Mouse (Mus musculus): ENCODE measurements around the gene Acvr1b. TPM values are rescaled to one million over a fixed set of nuclear protein-coding genes. Genes with fewer than 3 reads are reported as not detected.

Gene Acvr1b
- polyA plus RNA-seq (2015; fragmentation: Nextera tagmentation; extraction: Ambion mirVana): 6.1 and 7.1 TPM in 2 replicates

DNA sequence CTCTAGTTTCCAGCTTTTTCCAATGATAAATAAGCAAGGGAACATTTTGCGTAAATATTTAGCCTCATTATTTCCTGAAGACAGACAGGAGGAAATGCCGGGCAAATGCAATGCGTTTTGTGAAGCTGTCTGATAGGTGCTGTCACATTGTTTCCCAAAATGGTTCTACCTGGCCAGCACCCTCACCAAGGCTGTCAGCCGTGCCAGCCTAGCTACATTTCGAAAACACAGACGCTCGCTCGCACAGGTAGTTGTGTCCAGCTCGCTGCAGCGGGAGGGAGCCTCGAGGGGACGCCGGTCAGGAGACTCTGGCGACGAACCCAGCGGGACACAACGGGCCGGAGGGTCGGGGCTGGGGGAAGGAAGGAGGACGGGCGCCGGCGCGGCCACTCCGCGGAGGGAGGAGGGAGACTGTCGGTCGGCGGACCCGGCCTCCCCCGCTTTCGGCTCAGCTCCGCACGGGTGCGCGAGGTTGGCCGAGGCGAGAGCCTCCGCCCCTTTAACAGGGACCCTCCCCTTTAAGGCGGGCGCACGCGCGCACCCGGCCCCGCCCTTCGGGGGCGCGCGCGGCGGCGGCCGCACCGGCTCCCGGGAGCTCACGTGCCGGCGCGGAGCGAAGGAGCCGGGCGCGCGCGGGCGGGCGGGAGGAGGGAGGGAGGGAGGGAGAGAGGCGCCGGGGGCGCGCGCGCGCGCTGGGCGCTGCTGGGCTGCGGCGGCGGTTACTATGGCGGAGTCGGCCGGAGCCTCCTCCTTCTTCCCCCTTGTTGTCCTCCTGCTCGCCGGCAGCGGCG, at the start of gene Acvr1b:
TSS of gene Acvr1b (plus strand) at position 647 of the 791 bp plus-strand sequence.
- ATAC-seq (ENCODE audit: low FRiP score, low read depth): peak; percentile 92

GRCm38 (mm10) chr15:101125561-101125960, 48.3 kb upstream of the Acvr1b start:
- Histone ChIP-seq H3K36me3 (no peaks in the 10 kb centered on the region), H3K27ac (no peak overlapping the region), H3K27me3 (peaks cover 36% of the 10 kb centered on the region), H3K4me1 (peaks cover 20% of the 10 kb centered on the region), H3K9me3 (peaks cover 4% of the 10 kb centered on the region; the same call in 1 of the 2 replicates), H3K9ac (no peak overlapping the region), H3K4me3 (no peak overlapping the region), H3K4me2 (replicated peaks) (no peak overlapping the region)
- ATAC-seq (ENCODE audit: low FRiP score, low read depth): no peak
- WGBS: 86% methylated on average over 6 of the region's 6 CpGs

More for the DNA sequence above, at the start of gene Acvr1b:
- peak within 1 kb of the TSS; percentile 90 for H3K4me2 ChIP-seq (replicated peaks)
- H3K9ac ChIP-seq: peak within 1 kb of the TSS; percentile 94
- H3K9me3 ChIP-seq: no peaks in the 10 kb centered on the region
- H3K27me3 ChIP-seq: peaks cover 5% of the 10 kb centered on the region; the same call in 1 of the 2 replicates
- peaks cover 47% of the 10 kb centered on the region for H3K4me1 ChIP-seq
- WGBS: under 1% methylated on average over 31 of the region's 87 CpGs
- H3K27ac ChIP-seq: peak within 1 kb of the TSS; percentile 72
- H3K36me3 ChIP-seq: no peaks in the 10 kb centered on the region
- peak within 1 kb of the TSS; percentile 89 for H3K4me3 ChIP-seq

DNA sequence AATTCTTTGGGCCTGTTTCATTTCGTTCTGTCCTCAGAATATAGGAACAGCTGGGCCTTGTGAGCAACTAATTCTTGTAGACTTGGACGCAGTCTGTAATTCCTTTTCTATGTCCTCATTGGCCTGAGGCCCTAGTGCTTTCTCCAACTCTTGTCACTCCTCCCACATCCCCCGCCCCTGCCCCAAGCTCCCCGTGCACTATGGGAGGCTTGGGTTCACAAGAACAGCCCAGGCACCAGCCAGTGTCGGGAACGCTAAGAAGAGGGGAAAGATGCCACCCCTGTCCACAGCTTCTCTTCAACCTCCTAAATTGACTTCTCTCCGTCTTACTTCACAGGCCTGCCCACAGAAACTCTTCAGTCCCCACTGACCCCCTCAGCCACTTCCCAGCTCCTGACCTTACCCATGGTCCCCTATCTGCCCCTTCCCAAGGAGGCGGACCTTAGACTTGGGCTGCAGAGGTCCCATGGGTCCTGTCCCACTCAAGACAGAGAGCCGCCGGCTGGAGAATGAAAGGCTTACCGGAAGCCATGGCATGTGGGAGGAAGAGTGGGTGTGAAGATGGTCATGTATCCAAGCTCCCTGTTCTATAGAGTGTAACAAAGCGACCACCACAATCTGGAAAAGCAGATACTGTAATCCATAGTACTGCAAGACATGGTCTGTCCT, 46.9 kb upstream of the Acvr1b start:
- Histone ChIP-seq H3K4me1 (peaks cover 29% of the 10 kb centered on the region), H3K4me2 (replicated peaks) (no peak overlapping the region), H3K27ac (no peak overlapping the region), H3K27me3 (peaks cover 48% of the 10 kb centered on the region), H3K9me3 (peaks cover 4% of the 10 kb centered on the region; the same call in 1 of the 2 replicates), H3K36me3 (no peaks in the 10 kb centered on the region), H3K9ac (no peak overlapping the region), H3K4me3 (no peak overlapping the region)
- no peak for ATAC-seq (ENCODE audit: low FRiP score, low read depth)
- 76% methylated on average over 12 of the region's 12 CpGs for WGBS

GRCm38 (mm10) chr15:101128181-101129089, 45.4 kb upstream of the Acvr1b start, which contains the start of gene Acvrl1:
Gene Acvrl1 (plus strand): TSS chr15:101128522.
- Histone ChIP-seq H3K27ac (no peak within 1 kb of the TSS; the same call in 1 of the 2 replicates), H3K36me3 (no peaks in the 10 kb centered on the region), H3K9me3 (peaks cover 4% of the 10 kb centered on the region; the same call in 1 of the 2 replicates), H3K27me3 (peaks cover 49% of the 10 kb centered on the region), H3K4me3 (peak within 1 kb of the TSS; percentile 46), H3K9ac (peak within 1 kb of the TSS; percentile 71), H3K4me2 (replicated peaks) (peak within 1 kb of the TSS; percentile 74), H3K4me1 (peaks cover 40% of the 10 kb centered on the region)
- WGBS: 4% methylated on average over 46 of the region's 46 CpGs
- 0 out of 2 replicates have a peak, but pooled peaks have one; percentile 20 for ATAC-seq (ENCODE audit: low FRiP score, low read depth)

DNA sequence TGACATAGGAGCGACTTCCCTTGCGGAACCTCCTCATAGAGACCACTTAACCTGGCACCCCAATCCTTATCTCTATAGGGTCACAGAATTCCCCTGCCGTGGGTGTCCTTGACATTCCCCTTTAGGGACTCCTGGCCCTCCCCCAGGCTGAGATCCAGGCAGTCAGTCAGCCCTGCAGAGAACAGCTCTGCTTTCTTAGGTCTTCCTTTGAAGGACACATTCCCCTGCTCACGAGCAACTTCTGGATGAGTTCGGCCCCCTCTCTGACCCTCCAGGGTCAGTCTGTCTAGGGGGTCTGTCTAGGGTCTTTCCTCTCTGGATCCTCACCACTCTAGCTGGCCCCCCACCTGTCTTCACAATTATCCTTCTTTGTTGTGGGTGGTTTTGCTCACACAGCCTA, 44.5 kb upstream of the Acvr1b start:
- Histone ChIP-seq H3K4me1 (peaks cover 50% of the 10 kb centered on the region), H3K9ac (0 out of 2 replicates have a peak overlapping the region, but pooled peaks have one; percentile 71), H3K9me3 (peaks cover 4% of the 10 kb centered on the region; the same call in 1 of the 2 replicates), H3K27me3 (peaks cover 49% of the 10 kb centered on the region), H3K4me2 (replicated peaks) (peak overlapping the region; percentile 74), H3K27ac (no peak overlapping the region), H3K4me3 (peak overlapping the region; percentile 46), H3K36me3 (no peaks in the 10 kb centered on the region)
- WGBS: 41% methylated on average over 5 of the region's 5 CpGs
- ATAC-seq (ENCODE audit: low FRiP score, low read depth): no peak

DNA sequence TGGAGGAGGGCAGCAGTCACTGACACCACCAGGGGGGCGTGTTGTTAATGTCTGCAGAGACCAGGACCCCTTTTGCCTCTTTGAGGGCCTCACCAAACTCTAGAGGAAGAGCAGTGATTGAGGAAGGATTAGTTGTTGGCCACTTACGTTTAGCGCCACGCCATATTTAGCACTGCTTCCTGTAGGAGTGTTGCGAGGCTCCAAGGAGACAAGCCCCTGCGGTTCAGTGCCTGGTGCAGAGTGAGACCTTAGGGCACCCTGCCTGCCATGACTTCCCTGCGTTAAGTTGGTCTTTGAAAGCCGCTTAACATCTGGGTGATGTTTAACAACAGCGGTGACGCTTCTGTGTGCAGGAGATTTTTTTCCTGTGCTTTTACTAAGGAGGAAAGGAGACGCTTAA, 42.4 kb upstream of the Acvr1b start:
- Histone ChIP-seq H3K27ac (no peak overlapping the region), H3K9ac (no peak overlapping the region), H3K36me3 (no peaks in the 10 kb centered on the region), H3K4me1 (peaks cover 52% of the 10 kb centered on the region), H3K4me2 (replicated peaks) (no peak overlapping the region), H3K4me3 (no peak overlapping the region), H3K27me3 (peaks cover 49% of the 10 kb centered on the region), H3K9me3 (no peaks in the 10 kb centered on the region)
- ATAC-seq (ENCODE audit: low FRiP score, low read depth): no peak
- 26% methylated on average over 11 of the region's 11 CpGs for WGBS

- Histone ChIP-seq H3K27ac (no peak overlapping the region), H3K27me3 (peaks cover 46% of the 10 kb centered on the region), H3K9ac (no peak overlapping the region), H3K4me2 (replicated peaks) (no peak overlapping the region), H3K36me3 (no peaks in the 10 kb centered on the region), H3K9me3 (no peaks in the 10 kb centered on the region), H3K4me3 (no peak overlapping the region), H3K4me1 (peaks cover 50% of the 10 kb centered on the region)
- 64% methylated on average over 6 of the region's 6 CpGs for WGBS
- ATAC-seq (ENCODE audit: low FRiP score, low read depth): no peak
Measured at GRCm38 (mm10) chr15:101132041-101132440, 41.8 kb upstream of the Acvr1b start.

DNA sequence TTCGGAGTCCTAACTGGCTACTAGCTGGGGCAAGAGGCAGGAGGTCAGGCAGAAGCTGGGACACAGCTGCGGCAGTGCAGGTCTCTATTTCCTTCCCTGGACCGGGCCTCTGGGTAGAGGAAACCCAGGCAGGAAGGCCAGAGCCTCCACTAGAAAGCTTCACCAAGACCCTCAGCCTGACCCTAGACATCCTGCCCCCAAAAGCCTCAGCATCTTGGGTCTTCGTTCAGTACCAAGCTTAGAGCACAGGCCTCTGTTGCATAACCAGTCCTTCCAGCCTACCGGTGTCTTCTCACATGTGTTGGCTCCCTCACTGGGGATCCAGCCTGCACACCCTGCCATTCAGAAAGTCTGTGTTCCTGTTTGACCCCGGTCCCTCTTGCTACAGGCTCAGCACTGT, 41.1 kb upstream of the Acvr1b start:
- Histone ChIP-seq H3K36me3 (0 out of 2 replicates have a peak, but pooled peaks cover 3% of the 10 kb centered on the region), H3K27ac (peak overlapping the region; percentile 33; the same call in 1 of the 2 replicates), H3K4me3 (no peak overlapping the region), H3K9ac (no peak overlapping the region), H3K4me1 (peaks cover 49% of the 10 kb centered on the region), H3K4me2 (replicated peaks) (no peak overlapping the region), H3K9me3 (no peaks in the 10 kb centered on the region), H3K27me3 (peaks cover 39% of the 10 kb centered on the region)
- ATAC-seq (ENCODE audit: low FRiP score, low read depth): no peak
- 76% methylated on average over 6 of the region's 6 CpGs for WGBS

- Histone ChIP-seq H3K4me3 (peak overlapping the region; percentile 19; the same call in 1 of the 2 replicates), H3K27me3 (peaks cover 25% of the 10 kb centered on the region), H3K4me2 (replicated peaks) (peak overlapping the region; percentile 30), H3K4me1 (peaks cover 38% of the 10 kb centered on the region), H3K9ac (no peak overlapping the region), H3K27ac (peak overlapping the region; percentile 28; the same call in 1 of the 2 replicates), H3K36me3 (0 out of 2 replicates have a peak, but pooled peaks cover 3% of the 10 kb centered on the region), H3K9me3 (no peaks in the 10 kb centered on the region)
- ATAC-seq (ENCODE audit: low FRiP score, low read depth): no peak
- WGBS: 20% methylated on average over 15 of the region's 15 CpGs
Measured at GRCm38 (mm10) chr15:101133993-101134704, 39.7 kb upstream of the Acvr1b start.

DNA sequence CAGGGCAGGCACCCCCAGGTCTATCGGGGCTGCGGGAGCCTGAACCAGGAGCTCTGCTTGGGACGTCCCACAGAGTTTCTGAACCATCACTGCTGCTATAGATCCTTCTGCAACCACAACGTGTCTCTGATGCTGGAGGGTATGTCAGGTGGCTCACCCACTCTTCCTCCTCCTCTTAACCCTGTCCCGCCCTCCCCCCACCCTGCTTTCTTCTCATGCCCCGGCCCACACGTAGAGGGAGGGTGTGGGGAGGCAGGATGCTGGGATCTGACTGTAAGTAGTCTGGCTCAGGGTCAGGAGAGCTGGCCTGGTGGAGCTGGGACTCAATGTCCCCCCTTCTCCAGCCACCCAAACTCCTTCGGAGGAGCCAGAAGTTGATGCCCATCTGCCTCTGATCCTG, 38.5 kb upstream of the Acvr1b start:
- Histone ChIP-seq H3K4me3 (no peak overlapping the region), H3K27me3 (peaks cover 13% of the 10 kb centered on the region; the same call in 1 of the 2 replicates), H3K9ac (no peak overlapping the region), H3K27ac (no peak overlapping the region), H3K4me1 (peaks cover 47% of the 10 kb centered on the region), H3K9me3 (no peaks in the 10 kb centered on the region), H3K36me3 (0 out of 2 replicates have a peak, but pooled peaks cover 3% of the 10 kb centered on the region), H3K4me2 (replicated peaks) (peak overlapping the region; percentile 30)
- no peak for ATAC-seq (ENCODE audit: low FRiP score, low read depth)
- 56% methylated on average over 8 of the region's 8 CpGs for WGBS

- Histone ChIP-seq H3K4me3 (no peak overlapping the region), H3K27ac (no peak overlapping the region), H3K36me3 (0 out of 2 replicates have a peak, but pooled peaks cover 3% of the 10 kb centered on the region), H3K27me3 (no peaks in the 10 kb centered on the region), H3K4me1 (peaks cover 45% of the 10 kb centered on the region), H3K9ac (no peak overlapping the region), H3K9me3 (no peaks in the 10 kb centered on the region), H3K4me2 (replicated peaks) (no peak overlapping the region)
- ATAC-seq (ENCODE audit: low FRiP score, low read depth): no peak
- 81% methylated on average over 11 of the region's 11 CpGs for WGBS
Measured at GRCm38 (mm10) chr15:101137455-101137854, 36.4 kb upstream of the Acvr1b start.

All from limb, embryonic 13.5 days (tissue).